Mouse (Mus musculus) layer of hippocampus, adult 8-10 months (tissue): ENCODE results near the gene Selenon. TPM values are rescaled to one million over a fixed set of nuclear protein-coding genes. Genes with fewer than 3 reads are reported as not detected.

Experiments
- microRNA-seq, 2 experiments: library from miRNA; unstranded; fragments of <30 nt; microRNA quantifications; one replicate each; pipeline ENCODE4 v1.2.0; 2022
- total RNA-seq, 4 experiments: library from RNA; stranded (reverse); gene quantifications; 2 replicates each; pipeline ENCODE4 v1.2.4; 2022

Selenon gene
- total RNA-seq, 4 experiments from 2014 or later, result 18.4 to 22.8 (median 21.2) TPM

Small RNA genes lying within 50 kb of the gene (microRNA-seq; reads per million reads assigned to microRNA genes)
- 0 reads per million in 2 experiments for gene Mir6403

Other genes starting within 250 kb of the Selenon start
- gene Trim63, start 237.0 kb downstream of the Selenon start, total RNA-seq, result not detected
- under 1 TPM in 1 of 4 experiments, not detected in 3; 0.49 TPM for gene Slc30a2, start 209.0 kb downstream of the Selenon start, total RNA-seq
- gene Extl1, start 168.3 kb downstream of the Selenon start, total RNA-seq, result 10 to 100 TPM; 36.5 to 47.8 (median 42.9) TPM
- gene Pafah2, start 155.8 kb downstream of the Selenon start, total RNA-seq, result 10 to 100 TPM in 1 of 4 experiments, 1 to 10 TPM in 3; 5.5 to 10.5 (median 8.5) TPM
- gene Stmn1, start 83.8 kb downstream of the Selenon start, total RNA-seq, result 100 to 1,000 TPM; 367 to 422 (median 391) TPM
- gene Paqr7, start 55.5 kb downstream of the Selenon start, total RNA-seq, result 10 to 100 TPM; 55.4 to 75.1 (median 63.4) TPM
- gene Aunip, start 41.2 kb downstream of the Selenon start, total RNA-seq, result under 1 TPM in 3 of 4 experiments, not detected in 1; 0.25 to 0.85 (median 0.33) TPM
- gene Mtfr1l, start 16.8 kb downstream of the Selenon start, total RNA-seq, result 10 to 100 TPM; 65.9 to 74.2 (median 67.9) TPM
- gene Man1c1, start 152.1 kb upstream of the Selenon start, total RNA-seq, result 10 to 100 TPM; 24.6 to 31.4 (median 28.1) TPM
- gene Ldlrap1, start 215.9 kb upstream of the Selenon start, total RNA-seq, result 1 to 10 TPM; 1.9 to 4.8 (median 3.0) TPM